Mouse (Mus musculus) liver, embryonic 11.5 days (tissue): ENCODE results near the gene Ppp1r32. TPM values are rescaled to one million over a fixed set of nuclear protein-coding genes. Genes with fewer than 3 reads are reported as not detected.

Experiments
- ATAC-seq: fragments of 200-750 bp; cut with Nextera tagmentation; replicated peaks from 2 replicates; pipeline ENCODE4 v1.8.0; 2017; ENCODE audit warnings: moderate number of reproducible peaks, mild to moderate bottlenecking, moderate TSS enrichment, moderate library complexity; ENCODE audit not compliant: low FRiP score
- DNase-seq: peaks from one replicate; pipeline ENCODE4 v3.0.0-alpha.2; 2017; ENCODE audit warnings: low spot score
- H3K27ac ChIP-seq: fragments of 300-500 bp; sonication (generic); 2 replicates; pipeline ENCODE4 v1.5.1; 2014; ENCODE audit warnings: mild to moderate bottlenecking, low read depth, low read length, control low read depth
- H3K27me3 ChIP-seq: fragments of 300-500 bp; sonication (generic); replicated peaks from 2 replicates; pipeline ENCODE4 v1.6.1; 2014; ENCODE audit warnings: low read length, mixed read lengths; ENCODE audit not compliant: control insufficient read depth, insufficient read depth
- H3K36me3 ChIP-seq: fragments of 300-500 bp; sonication (generic); 2 replicates; pipeline ENCODE4 v1.6.1; 2014; ENCODE audit warnings: mild to moderate bottlenecking, low read length, moderate library complexity, mixed read lengths; ENCODE audit not compliant: control insufficient read depth, insufficient read depth
- H3K4me1 ChIP-seq: fragments of 300-500 bp; sonication (generic); replicated peaks from 2 replicates; pipeline ENCODE4 v1.6.1; 2014; ENCODE audit warnings: low read length, mixed read lengths; ENCODE audit not compliant: control insufficient read depth, insufficient read depth
- H3K4me2 ChIP-seq: fragments of 300-500 bp; sonication (generic); 2 replicates; pipeline ENCODE4 v1.6.1; 2014; ENCODE audit warnings: mild to moderate bottlenecking, control low read depth, moderate library complexity
- H3K4me3 ChIP-seq: fragments of 300-500 bp; sonication (generic); 2 replicates; pipeline ENCODE4 v1.5.1; 2014; ENCODE audit warnings: low read depth, low read length, control low read depth
- H3K9ac ChIP-seq: fragments of 300-500 bp; sonication (generic); 2 replicates; pipeline ENCODE4 v1.6.1; 2014; ENCODE audit warnings: low read depth, low read length, control low read depth
- H3K9me3 ChIP-seq: fragments of 300-500 bp; sonication (generic); 2 replicates; pipeline ENCODE4 v1.6.1; 2016; ENCODE audit warnings: low read length, inconsistent platforms, mixed read lengths; ENCODE audit not compliant: control insufficient read depth
- WGBS: fragments of 180-500 bp; shearing (Covaris S2); extraction: QIAGEN DNeasy Blood & Tissue Kit; methylation state at CpG from one replicate; pipeline ENCODE4 v1.1.7; 2014; 5-methylcytosine and 5-hydroxymethylcytosine counted together
- polyA plus RNA-seq: library from polyadenylated mRNA; unstranded; fragments of >200 nt; fragmentation: Nextera tagmentation; extraction: Ambion mirVana; gene quantifications from 2 replicates; pipeline ENCODE4 v1.2.1, GENCODE M21; 2014

Ppp1r32 gene
- polyA plus RNA-seq, 1 experiment from 2014 or later: 0.12 TPM

DNA sequence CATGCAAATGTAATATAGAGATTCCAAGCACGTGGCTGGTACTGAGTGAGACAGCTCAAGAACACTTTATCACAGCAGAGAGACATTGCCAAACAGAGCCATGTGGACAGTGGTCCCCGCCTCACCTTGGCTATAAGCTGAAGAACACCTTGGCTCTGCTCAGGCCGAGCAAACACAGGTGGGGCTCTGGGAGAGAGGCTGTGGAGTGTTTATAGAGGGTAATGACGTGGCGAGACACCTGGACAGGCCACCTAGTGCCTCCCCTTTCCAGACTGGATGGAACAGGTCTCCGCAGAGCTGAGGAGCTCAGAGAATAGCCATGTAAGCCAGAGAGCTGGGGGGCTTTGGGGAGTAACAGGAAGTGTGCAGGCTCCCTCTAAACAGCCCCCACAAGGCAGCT lies 47.8 kb downstream of the Ppp1r32 start:
- Histone ChIP-seq H3K4me1 (peaks cover 6% of the 10 kb centered on the region; the same call in 1 of the 2 replicates), H3K4me3 (no peak overlapping the region), H3K27me3 (peaks cover 11% of the 10 kb centered on the region; the same call in 1 of the 2 replicates), H3K9me3 (no peaks in the 10 kb centered on the region), H3K4me2 (no peak overlapping the region), H3K27ac (no peak overlapping the region), H3K36me3 (no peaks in the 10 kb centered on the region), H3K9ac (no peak overlapping the region)
- no peak for ATAC-seq
- WGBS: 65% methylated on average over 6 of the region's 6 CpGs
- no peak for DNase-seq

DNA sequence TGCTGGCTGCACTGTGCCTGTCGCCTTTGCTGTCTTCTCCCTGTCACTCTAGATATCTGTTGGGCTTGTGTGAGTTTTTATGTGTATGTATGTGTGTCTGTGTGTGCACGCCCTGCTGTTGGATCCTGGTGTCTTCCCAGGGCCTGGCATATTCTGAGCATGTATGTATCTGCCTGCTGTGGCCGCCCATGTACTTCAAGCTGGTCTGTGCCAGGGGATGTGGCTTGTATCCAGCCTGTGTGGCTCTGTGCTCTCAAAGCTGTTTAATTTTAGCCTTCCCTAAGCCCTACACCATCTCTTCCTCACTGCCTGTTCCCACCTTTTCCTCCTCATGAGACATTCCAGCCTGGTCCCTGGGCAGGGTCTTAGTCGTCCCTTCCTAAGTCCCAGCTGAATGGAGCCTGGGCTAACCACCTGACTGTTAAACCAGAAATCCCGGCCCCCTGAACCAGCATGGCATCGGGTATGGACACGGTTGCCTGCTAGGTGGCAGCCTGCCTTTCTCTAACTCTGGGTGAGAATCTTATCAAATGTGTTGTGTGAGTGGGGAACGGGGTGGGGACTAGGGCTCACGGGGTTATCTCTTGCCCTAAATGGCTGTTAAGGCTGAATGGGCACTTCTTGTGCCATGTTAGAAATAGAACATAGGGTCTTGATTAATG lies 48.7 kb downstream of the Ppp1r32 start:
- no peaks in the 10 kb centered on the region for H3K36me3 ChIP-seq
- no peak for DNase-seq
- H3K27ac ChIP-seq: no peak overlapping the region
- no peak overlapping the region for H3K4me3 ChIP-seq
- no peak overlapping the region for H3K9ac ChIP-seq
- no peaks in the 10 kb centered on the region for H3K9me3 ChIP-seq
- ATAC-seq: no peak
- no peak overlapping the region for H3K4me2 ChIP-seq
- WGBS: 55% methylated on average over 9 of the region's 9 CpGs
- H3K4me1 ChIP-seq: peaks cover 6% of the 10 kb centered on the region; the same call in 1 of the 2 replicates
- peaks cover 11% of the 10 kb centered on the region; the same call in 1 of the 2 replicates for H3K27me3 ChIP-seq

DNA sequence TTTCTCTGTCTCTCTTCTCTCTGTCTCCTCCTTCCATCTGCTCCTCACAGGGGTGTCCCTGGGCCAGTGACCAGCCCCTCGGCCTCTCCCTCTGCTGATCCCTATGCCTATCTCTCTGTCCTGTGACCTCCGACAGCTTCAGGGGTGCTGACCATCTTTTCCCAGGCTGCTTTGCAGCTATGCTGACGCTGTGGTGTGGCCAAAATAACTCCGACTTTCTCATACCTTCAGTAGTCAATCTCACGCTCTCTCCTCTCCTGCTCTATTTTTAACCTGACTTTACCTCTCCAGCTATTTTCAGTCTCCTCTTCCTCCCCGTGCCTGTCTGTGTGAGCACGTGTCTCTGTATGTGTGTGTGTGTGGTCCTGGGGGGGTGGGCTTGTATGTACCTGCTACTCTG lies 49.5 kb downstream of the Ppp1r32 start:
- no peak for DNase-seq
- Histone ChIP-seq H3K36me3 (no peaks in the 10 kb centered on the region), H3K9me3 (no peaks in the 10 kb centered on the region), H3K27me3 (peaks cover 11% of the 10 kb centered on the region; the same call in 1 of the 2 replicates), H3K4me3 (no peak overlapping the region), H3K4me1 (peaks cover 6% of the 10 kb centered on the region; the same call in 1 of the 2 replicates), H3K4me2 (no peak overlapping the region), H3K27ac (no peak overlapping the region), H3K9ac (no peak overlapping the region)
- WGBS: 64% methylated on average over 7 of the region's 7 CpGs
- no peak for ATAC-seq

- no peak overlapping the region for H3K27ac ChIP-seq
- no peak overlapping the region for H3K9ac ChIP-seq
- no peak for ATAC-seq
Measured at GRCm38 (mm10) chr19:10431841-10432240, 50.9 kb downstream of the Ppp1r32 start.

GRCm38 (mm10) chr19:10431410-10431809 lies 51.3 kb downstream of the Ppp1r32 start:
- H3K4me3 ChIP-seq: no peak overlapping the region
- no peak overlapping the region for H3K4me2 ChIP-seq
- H3K27ac ChIP-seq: no peak overlapping the region
- no peak overlapping the region for H3K9ac ChIP-seq
- DNase-seq (no peak), ATAC-seq (peak; percentile 81)
- peaks cover 6% of the 10 kb centered on the region; the same call in 1 of the 2 replicates for H3K4me1 ChIP-seq
- no peaks in the 10 kb centered on the region for H3K36me3 ChIP-seq
- 7% methylated on average over 3 of the region's 3 CpGs for WGBS
- H3K9me3 ChIP-seq: no peaks in the 10 kb centered on the region
- peaks cover 10% of the 10 kb centered on the region for H3K27me3 ChIP-seq

More at GRCm38 (mm10) chr19:10431841-10432240, 50.9 kb downstream of the Ppp1r32 start:
- 42% methylated on average over 4 of the region's 4 CpGs for WGBS
- H3K4me2 ChIP-seq: no peak overlapping the region
- H3K4me1 ChIP-seq: peaks cover 6% of the 10 kb centered on the region; the same call in 1 of the 2 replicates
- H3K36me3 ChIP-seq: no peaks in the 10 kb centered on the region
- H3K27me3 ChIP-seq: peaks cover 8% of the 10 kb centered on the region; the same call in 1 of the 2 replicates
- no peak overlapping the region for H3K4me3 ChIP-seq
- DNase-seq: no peak
- no peaks in the 10 kb centered on the region for H3K9me3 ChIP-seq

GRCm38 (mm10) chr19:10429371-10429770 lies 53.4 kb downstream of the Ppp1r32 start:
- H3K27ac ChIP-seq: no peak overlapping the region
- 79% methylated on average over 8 of the region's 8 CpGs for whole genome bisulfite sequencing

GRCm38 (mm10) chr19:10427431-10427830 lies 55.3 kb downstream of the Ppp1r32 start:
- peaks cover 11% of the 10 kb centered on the region; the same call in 1 of the 2 replicates for H3K4me1 ChIP-seq
- no peak overlapping the region for H3K4me3 ChIP-seq
- peaks cover 27% of the 10 kb centered on the region for H3K27me3 ChIP-seq
- no peak overlapping the region for H3K27ac ChIP-seq
- no peak overlapping the region for H3K4me2 ChIP-seq
- H3K9me3 ChIP-seq: no peaks in the 10 kb centered on the region
- ATAC-seq (no peak), DNase-seq (no peak)
- no peaks in the 10 kb centered on the region for H3K36me3 ChIP-seq
- 71% methylated on average over 9 of the region's 9 CpGs for WGBS
- no peak overlapping the region for H3K9ac ChIP-seq

More at GRCm38 (mm10) chr19:10429371-10429770, 53.4 kb downstream of the Ppp1r32 start:
- H3K4me1 ChIP-seq: peaks cover 6% of the 10 kb centered on the region; the same call in 1 of the 2 replicates
- DNase-seq (no peak), ATAC-seq (no peak)
- H3K36me3 ChIP-seq: no peaks in the 10 kb centered on the region
- no peak overlapping the region for H3K9ac ChIP-seq
- H3K4me2 ChIP-seq: no peak overlapping the region
- H3K4me3 ChIP-seq: no peak overlapping the region
- H3K27me3 ChIP-seq: peaks cover 20% of the 10 kb centered on the region
- no peaks in the 10 kb centered on the region for H3K9me3 ChIP-seq

GRCm38 (mm10) chr19:10426793-10427192 lies 55.9 kb downstream of the Ppp1r32 start:
- Histone ChIP-seq H3K36me3 (no peaks in the 10 kb centered on the region), H3K27me3 (peaks cover 33% of the 10 kb centered on the region), H3K9me3 (no peaks in the 10 kb centered on the region), H3K4me2 (no peak overlapping the region), H3K27ac (no peak overlapping the region), H3K4me1 (peaks cover 11% of the 10 kb centered on the region; the same call in 1 of the 2 replicates), H3K4me3 (no peak overlapping the region), H3K9ac (no peak overlapping the region)
- DNase-seq: no peak
- 52% methylated on average over 6 of the region's 6 CpGs for WGBS
- ATAC-seq: no peak

DNA sequence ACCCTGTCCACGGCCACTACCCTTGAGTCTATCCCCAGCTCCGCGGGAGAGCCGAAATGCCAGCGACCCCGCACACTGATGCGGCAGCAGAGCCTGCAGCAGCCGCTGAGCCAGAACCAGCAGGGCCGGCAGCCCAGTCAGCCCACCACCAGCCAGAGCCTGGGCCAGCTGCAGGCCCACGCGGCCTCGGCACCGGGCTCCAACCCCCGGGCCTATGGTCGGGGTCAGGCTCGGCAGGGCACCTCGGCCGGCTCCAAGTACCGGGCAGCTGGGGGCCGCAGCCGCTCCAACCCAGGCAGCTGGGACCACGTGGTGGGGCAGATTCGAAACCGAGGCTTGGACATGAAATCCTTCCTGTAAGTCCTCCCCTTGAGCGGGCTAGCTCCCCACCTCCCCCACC lies 56.4 kb downstream of the Ppp1r32 start:
- H3K4me3 ChIP-seq: no peak overlapping the region
- peaks cover 6% of the 10 kb centered on the region; the same call in 1 of the 2 replicates for H3K4me1 ChIP-seq

More for the DNA sequence above, 56.4 kb downstream of the Ppp1r32 start:
- no peaks in the 10 kb centered on the region for H3K9me3 ChIP-seq
- no peak overlapping the region for H3K9ac ChIP-seq
- peaks cover 38% of the 10 kb centered on the region for H3K27me3 ChIP-seq
- no peak overlapping the region for H3K4me2 ChIP-seq
- H3K36me3 ChIP-seq: no peaks in the 10 kb centered on the region
- no peak for ATAC-seq
- no peak overlapping the region for H3K27ac ChIP-seq
- DNase-seq: no peak
- WGBS: 39% methylated on average over 25 of the region's 25 CpGs
